Mouse (Mus musculus) lung, adult 2 months (tissue): ENCODE results near the gene Iqcg.

Experiments used
- CTCF ChIP-seq: fragments of 200-500 bp; IDR thresholded peaks from 2 replicates; pipeline ENCODE4 v1.5.1; 2011; ENCODE audit warnings: mild to moderate bottlenecking, low read length, control low read depth; ENCODE audit not compliant: insufficient read depth
- POLR2A ChIP-seq: fragments of 200-500 bp; IDR thresholded peaks from 2 replicates; pipeline ENCODE4 v1.6.1; 2011; ENCODE audit warnings: low read depth, mild to moderate bottlenecking, control low read depth, low read length, borderline replicate concordance; ENCODE audit errors: extremely low read depth

GRCm38 (mm10) chr16:33043268-33043667 lies 12.8 kb downstream of the Iqcg start:
- TF ChIP-seq CTCF, result no peak
- no peak for TF ChIP-seq POLR2A
